Mouse (Mus musculus) C2C12 (cell line): ENCODE results near the gene Dscam.
"Not testable (repeated sequence)": the region's sequence is repeated elsewhere in the genome, so short reads cannot be mapped to it uniquely, and the experiment has no call there.

Source experiments
- CTCF ChIP-seq: IDR thresholded peaks from one replicate; pipeline ENCODE4 v1.5.1; 2011; ENCODE audit not compliant: control insufficient read depth, insufficient read depth, insufficient read length
- MAX ChIP-seq: IDR thresholded peaks from one replicate; pipeline ENCODE4 v1.6.1; 2011; ENCODE audit warnings: mild to moderate bottlenecking, control low read depth
- MYOD1 ChIP-seq: IDR thresholded peaks from one replicate; pipeline ENCODE4 v1.6.1; 2011; ENCODE audit warnings: low read depth; ENCODE audit not compliant: control insufficient read depth, insufficient read length
- MYOG ChIP-seq: IDR thresholded peaks from one replicate; pipeline ENCODE4 v1.6.1; 2011; ENCODE audit not compliant: control insufficient read depth, insufficient read length; ENCODE audit errors: extremely low read depth
- USF1 ChIP-seq: IDR thresholded peaks from one replicate; pipeline ENCODE4 v1.6.1; 2011; ENCODE audit warnings: low read depth, mild to moderate bottlenecking, control low read depth, moderate library complexity

- not testable (repeated sequence) for TF ChIP-seq CTCF, MYOG, USF1, MAX, MYOD1
Observed at GRCm38 (mm10) chr16:96884590-96884989, 286.0 kb downstream of the Dscam start.
